Mouse (Mus musculus): ENCODE measurements at regions not wholly inside any gene's neighbourhood (a gene's known extent, or its start where the extent isn't known, plus 50 kb on each side); places are given as distances from the start of the nearest gene placed in this dataset.

- H3K27me3 ChIP-seq, result no peaks in the 10 kb centered on the region
- no peak overlapping the region for H3K4me2 ChIP-seq
- no peak overlapping the region for H3K4me3 ChIP-seq
- WGBS, result 53% methylated on average over 1 of the region's 1 CpGs
- no peak overlapping the region for H3K27ac ChIP-seq
- H3K36me3 ChIP-seq, result no peaks in the 10 kb centered on the region
- no peak for ATAC-seq (replicated peaks; ENCODE audit: insufficient number of reproducible peaks, insufficient read depth, low FRiP score, low read depth)
- no peaks in the 10 kb centered on the region for H3K4me1 ChIP-seq (replicated peaks)
- H3K9ac ChIP-seq, result no peak overlapping the region
- H3K9me3 ChIP-seq (replicated peaks), result no peaks in the 10 kb centered on the region
These were observed 385.0 kb downstream of the Ajap1 start for GRCm38 (mm10) chr4:153097601-153098000.

DNA sequence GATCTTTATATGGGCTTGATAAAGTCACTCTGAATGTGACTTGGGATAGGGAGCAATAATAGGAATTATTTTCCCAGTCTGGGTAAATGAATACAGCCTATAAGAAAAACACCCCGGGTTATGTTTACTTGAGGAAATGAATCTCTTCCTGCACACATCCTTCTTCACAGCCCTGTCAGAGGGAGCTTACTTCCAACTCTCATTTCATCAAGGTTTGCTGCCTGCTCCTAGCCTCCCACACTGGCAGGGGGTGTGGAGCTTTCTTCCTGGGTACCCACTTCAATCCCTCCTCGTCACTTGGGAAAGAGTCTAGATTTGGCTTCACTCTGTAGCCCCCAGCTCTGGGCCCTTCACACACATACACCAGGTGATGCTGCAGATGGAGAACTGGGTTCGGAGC, 389.5 kb downstream of the Ajap1 start:
- H3K9me3 ChIP-seq (replicated peaks), result no peaks in the 10 kb centered on the region
- H3K4me3 ChIP-seq, result no peak overlapping the region
- no peaks in the 10 kb centered on the region for H3K36me3 ChIP-seq
- no peak overlapping the region for H3K27ac ChIP-seq
- no peak overlapping the region for H3K9ac ChIP-seq
- no peak overlapping the region for H3K4me2 ChIP-seq
- H3K4me1 ChIP-seq (replicated peaks), result no peaks in the 10 kb centered on the region
- no peak for ATAC-seq (replicated peaks; ENCODE audit: insufficient number of reproducible peaks, insufficient read depth, low FRiP score, low read depth)
- no peaks in the 10 kb centered on the region for H3K27me3 ChIP-seq
- 52% methylated on average over 3 of the region's 3 CpGs for WGBS

DNA sequence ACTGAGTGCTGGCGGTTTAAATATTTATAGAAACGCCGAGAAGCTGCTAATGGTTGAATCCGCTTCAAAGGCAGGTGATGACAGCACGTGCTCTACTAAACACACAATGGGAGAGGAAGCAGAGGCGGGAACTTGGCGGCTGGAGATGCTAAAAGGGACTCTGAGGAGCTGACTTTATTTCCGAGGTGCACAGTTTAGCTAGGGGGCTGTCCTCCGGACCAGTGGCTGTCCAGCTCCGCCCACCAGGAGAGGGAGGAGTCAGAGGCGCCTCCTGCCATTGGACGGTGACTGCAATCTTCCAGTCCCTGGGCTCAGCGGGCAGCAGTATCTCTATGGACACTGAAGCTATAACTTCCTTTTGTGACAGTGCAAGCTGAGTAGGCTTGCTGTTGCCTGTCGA, 400.4 kb downstream of the Ajap1 start:
- no peaks in the 10 kb centered on the region for H3K9me3 ChIP-seq (replicated peaks)
- H3K4me2 ChIP-seq, result no peak overlapping the region
- no peaks in the 10 kb centered on the region for H3K27me3 ChIP-seq
- H3K36me3 ChIP-seq, result no peaks in the 10 kb centered on the region
- H3K4me3 ChIP-seq, result no peak overlapping the region
- H3K4me1 ChIP-seq (replicated peaks), result no peaks in the 10 kb centered on the region
- H3K27ac ChIP-seq, result no peak overlapping the region
- no peak for ATAC-seq (replicated peaks; ENCODE audit: insufficient number of reproducible peaks, insufficient read depth, low FRiP score, low read depth)
- 17% methylated on average over 14 of the region's 14 CpGs for WGBS
- H3K9ac ChIP-seq, result no peak overlapping the region

DNA sequence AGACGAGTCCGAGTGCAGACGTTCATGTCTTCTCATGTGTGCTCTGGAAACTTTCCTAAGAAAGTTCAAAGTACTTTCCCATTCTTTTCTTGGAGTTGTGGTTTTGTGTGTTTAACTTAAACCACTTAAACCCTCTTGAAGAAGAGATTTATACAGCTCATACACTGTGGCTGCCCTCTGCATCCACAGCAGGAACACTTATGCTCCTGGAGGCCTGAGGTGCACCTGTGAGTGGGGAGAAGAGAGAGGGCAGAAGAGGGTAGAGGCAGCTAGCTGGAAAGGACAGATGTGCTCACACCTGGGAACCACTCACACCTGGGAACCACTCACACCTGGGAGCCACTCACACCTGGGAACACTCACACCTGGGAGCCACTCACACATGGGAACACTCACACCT, 408.0 kb downstream of the Ajap1 start:
- Histone ChIP-seq H3K9me3 (replicated peaks) (no peaks in the 10 kb centered on the region), H3K27ac (no peak overlapping the region), H3K36me3 (no peaks in the 10 kb centered on the region), H3K4me2 (no peak overlapping the region), H3K4me1 (replicated peaks) (no peaks in the 10 kb centered on the region), H3K9ac (no peak overlapping the region), H3K4me3 (no peak overlapping the region), H3K27me3 (0 out of 2 replicates have a peak, but pooled peaks cover 4% of the 10 kb centered on the region)
- ATAC-seq (replicated peaks; ENCODE audit: insufficient number of reproducible peaks, insufficient read depth, low FRiP score, low read depth), result no peak
- 73% methylated on average over 3 of the region's 3 CpGs for WGBS

GRCm38 (mm10) chr4:153070190-153070745, 412.3 kb downstream of the Ajap1 start:
- no peak overlapping the region for H3K27ac ChIP-seq
- no peaks in the 10 kb centered on the region for H3K9me3 ChIP-seq (replicated peaks)
- no peak for ATAC-seq (replicated peaks; ENCODE audit: insufficient number of reproducible peaks, insufficient read depth, low FRiP score, low read depth)
- H3K4me2 ChIP-seq, result no peak overlapping the region
- no peak overlapping the region for H3K4me3 ChIP-seq
- 0 out of 2 replicates have a peak, but pooled peaks cover 4% of the 10 kb centered on the region for H3K27me3 ChIP-seq
- 62% methylated on average over 15 of the region's 15 CpGs for WGBS
- no peak overlapping the region for H3K9ac ChIP-seq
- no peaks in the 10 kb centered on the region for H3K36me3 ChIP-seq
- no peaks in the 10 kb centered on the region for H3K4me1 ChIP-seq (replicated peaks)

DNA sequence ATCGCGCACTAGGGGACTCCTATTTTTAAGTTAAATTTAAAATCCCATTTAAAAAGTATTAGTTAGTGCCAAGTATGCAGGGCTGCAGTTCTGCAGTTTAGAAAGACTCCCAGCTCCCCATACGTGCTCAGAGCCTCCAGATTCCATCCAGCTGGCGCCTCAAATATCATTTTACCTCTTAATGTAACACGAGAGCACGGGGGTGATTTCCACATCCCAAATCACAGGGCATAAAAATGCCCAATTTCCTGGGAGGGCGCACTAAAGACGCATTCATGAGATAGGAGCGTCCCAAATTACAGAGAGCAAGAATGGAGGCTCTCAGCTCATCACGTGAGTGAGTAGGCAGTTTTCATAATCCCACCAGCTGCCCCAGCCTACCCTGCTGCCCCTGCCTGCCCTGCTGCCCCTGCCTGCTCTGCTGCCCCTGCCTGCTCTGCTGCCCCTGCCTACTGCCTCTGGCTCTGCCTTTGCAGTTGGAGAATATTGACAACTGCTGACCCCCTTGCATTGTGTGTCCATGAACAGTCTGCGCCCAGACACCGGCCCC, 414.1 kb downstream of the Ajap1 start:
- no peak overlapping the region for H3K4me2 ChIP-seq
- no peak overlapping the region for H3K9ac ChIP-seq
- H3K36me3 ChIP-seq, result no peaks in the 10 kb centered on the region
- no peaks in the 10 kb centered on the region for H3K4me1 ChIP-seq (replicated peaks)
- no peaks in the 10 kb centered on the region for H3K27me3 ChIP-seq
- 73% methylated on average over 12 of the region's 12 CpGs for WGBS
- ATAC-seq (replicated peaks; ENCODE audit: insufficient number of reproducible peaks, insufficient read depth, low FRiP score, low read depth), result no peak
- no peaks in the 10 kb centered on the region for H3K9me3 ChIP-seq (replicated peaks)
- H3K27ac ChIP-seq, result no peak overlapping the region
- no peak overlapping the region for H3K4me3 ChIP-seq

- no peak overlapping the region for H3K27ac ChIP-seq
- no peaks in the 10 kb centered on the region for H3K9me3 ChIP-seq (replicated peaks)
- no peaks in the 10 kb centered on the region for H3K27me3 ChIP-seq
- H3K36me3 ChIP-seq, result no peaks in the 10 kb centered on the region
- H3K9ac ChIP-seq, result no peak overlapping the region
- ATAC-seq (replicated peaks; ENCODE audit: insufficient number of reproducible peaks, insufficient read depth, low FRiP score, low read depth), result no peak
- no peak overlapping the region for H3K4me3 ChIP-seq
- H3K4me1 ChIP-seq (replicated peaks), result no peaks in the 10 kb centered on the region
- 57% methylated on average over 14 of the region's 14 CpGs for WGBS
- H3K4me2 ChIP-seq, result no peak overlapping the region
These were observed 418.5 kb downstream of the Ajap1 start for GRCm38 (mm10) chr4:153064021-153064605.

DNA sequence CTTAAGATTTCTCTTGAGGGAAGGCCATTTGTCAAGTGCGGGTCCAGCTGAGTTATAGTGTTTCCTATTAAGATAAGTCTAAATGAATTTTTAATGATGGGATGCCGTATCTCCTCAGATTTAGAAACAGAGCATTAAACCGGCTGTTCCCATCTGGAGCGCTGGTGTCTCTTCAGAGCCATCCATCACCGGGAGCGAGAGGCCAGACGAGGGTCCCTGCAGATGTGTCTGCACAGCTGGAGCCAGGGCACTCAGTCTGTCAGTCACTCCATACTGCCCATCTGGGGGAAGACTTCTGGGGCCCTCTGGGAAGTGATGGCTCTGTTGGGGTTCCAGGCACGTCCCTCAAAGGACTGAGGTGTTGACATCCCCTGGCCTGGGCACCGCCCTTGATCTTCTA, 419.2 kb downstream of the Ajap1 start:
- ATAC-seq (replicated peaks; ENCODE audit: insufficient number of reproducible peaks, insufficient read depth, low FRiP score, low read depth), result no peak
- Histone ChIP-seq H3K36me3 (no peaks in the 10 kb centered on the region), H3K9ac (no peak overlapping the region), H3K4me1 (replicated peaks) (no peaks in the 10 kb centered on the region), H3K4me2 (no peak overlapping the region), H3K27me3 (no peaks in the 10 kb centered on the region), H3K27ac (no peak overlapping the region), H3K4me3 (no peak overlapping the region), H3K9me3 (replicated peaks) (no peaks in the 10 kb centered on the region)
- 58% methylated on average over 9 of the region's 9 CpGs for WGBS

GRCm38 (mm10) chr4:153058152-153058551, 424.5 kb downstream of the Ajap1 start:
- H3K27ac ChIP-seq, result no peak overlapping the region

GRCm38 (mm10) chr4:153023711-153024110, 458.9 kb downstream of the Ajap1 start:
- Histone ChIP-seq H3K4me2 (no peak overlapping the region), H3K36me3 (no peaks in the 10 kb centered on the region), H3K27me3 (no peaks in the 10 kb centered on the region), H3K4me3 (no peak overlapping the region), H3K4me1 (replicated peaks) (no peaks in the 10 kb centered on the region), H3K27ac (no peak overlapping the region), H3K9me3 (replicated peaks) (no peaks in the 10 kb centered on the region), H3K9ac (no peak overlapping the region)
- ATAC-seq (replicated peaks; ENCODE audit: insufficient number of reproducible peaks, insufficient read depth, low FRiP score, low read depth), result no peak

More at GRCm38 (mm10) chr4:153058152-153058551, 424.5 kb downstream of the Ajap1 start:
- H3K36me3 ChIP-seq, result no peaks in the 10 kb centered on the region
- no peak overlapping the region for H3K4me3 ChIP-seq
- no peaks in the 10 kb centered on the region for H3K4me1 ChIP-seq (replicated peaks)
- no peak overlapping the region for H3K4me2 ChIP-seq
- no peaks in the 10 kb centered on the region for H3K27me3 ChIP-seq
- no peak for ATAC-seq (replicated peaks; ENCODE audit: insufficient number of reproducible peaks, insufficient read depth, low FRiP score, low read depth)
- H3K9me3 ChIP-seq (replicated peaks), result no peaks in the 10 kb centered on the region
- H3K9ac ChIP-seq, result no peak overlapping the region
- 70% methylated on average over 12 of the region's 12 CpGs for WGBS

DNA sequence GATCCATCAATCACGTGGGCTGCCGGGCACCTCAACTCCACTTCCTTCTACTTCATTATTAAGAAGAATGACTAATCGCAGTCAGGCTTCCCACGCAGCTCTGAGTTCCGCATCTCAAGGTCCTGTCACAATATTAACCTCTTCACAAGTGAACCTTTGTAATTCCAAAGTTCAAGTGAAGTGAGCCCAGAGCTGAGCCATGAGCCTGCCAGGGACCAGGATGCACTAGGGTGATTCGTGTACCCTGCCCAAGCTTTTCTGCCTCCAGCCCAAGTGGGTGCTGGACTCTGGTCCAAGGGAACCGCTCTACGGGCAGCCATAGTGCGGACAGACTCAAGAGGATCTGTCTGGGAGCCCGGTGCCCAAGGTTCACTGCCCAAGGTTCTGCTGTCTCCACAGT, 463.4 kb downstream of the Ajap1 start:
- no peaks in the 10 kb centered on the region for H3K4me1 ChIP-seq (replicated peaks)
- no peak overlapping the region for H3K4me2 ChIP-seq
- H3K27me3 ChIP-seq, result no peaks in the 10 kb centered on the region
- H3K4me3 ChIP-seq, result no peak overlapping the region
- no peaks in the 10 kb centered on the region for H3K9me3 ChIP-seq (replicated peaks)
- no peak overlapping the region for H3K27ac ChIP-seq
- H3K36me3 ChIP-seq, result no peaks in the 10 kb centered on the region
- H3K9ac ChIP-seq, result no peak overlapping the region
- no peak for ATAC-seq (replicated peaks; ENCODE audit: insufficient number of reproducible peaks, insufficient read depth, low FRiP score, low read depth)
- 82% methylated on average over 10 of the region's 10 CpGs for WGBS
